20 mouse cellular contexts compared by ENCODE assay signal in genomic region chr11:106507638-106508037, GRCm38 (mm10). TPM values are rescaled to one million over a fixed set of nuclear protein-coding genes. Genes with fewer than 3 reads are reported as not detected.
A peak's percentile ranks its signal among the peaks of the same experiment; 100 is the strongest.
DNase-seq lines count a peak whose midpoint lies in the region; ATAC-seq and TF ChIP-seq lines count a peak whose summit lies in the region.
"Had no signal": no experiment of that assay in that cellular context is flagged by ENCODE, and none has a peak within 500 bp of the region (broad histone marks: within the 10 kb centered on the region; RNA-seq: fewer than 3 reads in every experiment).

No protein-coding gene starts in this region.

- H3K9ac ChIP-seq in liver, embryonic 13.5 days = no peak overlapping the region
- no peak overlapping the region for H3K9ac ChIP-seq in hindbrain, postnatal 0 days (replicated peaks; ENCODE audit: low read length)
- H3K9ac ChIP-seq: embryonic facial prominence, embryonic 12.5 days; forebrain, embryonic 15.5 days had no signal

- peaks cover 14% of the 10 kb centered on the region for H3K9me3 ChIP-seq in liver, embryonic 13.5 days (replicated peaks)
- H3K9me3 ChIP-seq in limb, embryonic 10.5 days (replicated peaks) = no peaks in the 10 kb centered on the region
- H3K9me3 ChIP-seq in hindbrain, postnatal 0 days (ENCODE audit: low read length) = no peaks in the 10 kb centered on the region
- H3K9me3 ChIP-seq: embryonic facial prominence, embryonic 12.5 days; forebrain, embryonic 15.5 days; heart, embryonic 13.5 days; midbrain, embryonic 10.5 days had no signal

- TF ChIP-seq CTCF in hindbrain, postnatal 0 days (IDR thresholded peaks at IDR 0.05; ENCODE audit: low read depth) = no peak

- 79% methylated on average over 7 of the region's 7 CpGs for WGBS in liver, embryonic 13.5 days (ENCODE audit: insufficient replicate concordance)
- 90% methylated on average over 7 of the region's 7 CpGs for WGBS in limb, embryonic 10.5 days
- WGBS in hindbrain, postnatal 0 days = 90% methylated on average over 7 of the region's 7 CpGs

- peaks cover 66% of the 10 kb centered on the region for H3K36me3 ChIP-seq in liver, embryonic 13.5 days
- H3K36me3 ChIP-seq in limb, embryonic 10.5 days = peaks cover 36% of the 10 kb centered on the region
- peaks cover 21% of the 10 kb centered on the region for H3K36me3 ChIP-seq in hindbrain, postnatal 0 days (ENCODE audit: insufficient read depth, low read length)

- H3K4me3 ChIP-seq in liver, embryonic 13.5 days (replicated peaks) = no peak overlapping the region
- H3K4me3 ChIP-seq in limb, embryonic 10.5 days = no peak overlapping the region
- no peak overlapping the region for H3K4me3 ChIP-seq in hindbrain, postnatal 0 days (ENCODE audit: low read length)
- H3K4me3 ChIP-seq: embryonic facial prominence, embryonic 12.5 days; forebrain, embryonic 15.5 days; heart, embryonic 13.5 days; midbrain, embryonic 10.5 days had no signal

- no peak overlapping the region for H3K4me2 ChIP-seq in liver, embryonic 13.5 days
- H3K4me2 ChIP-seq in hindbrain, postnatal 0 days (ENCODE audit: low read depth, low read length) = no peak overlapping the region
- H3K4me2 ChIP-seq: embryonic facial prominence, embryonic 12.5 days; forebrain, embryonic 15.5 days; heart, embryonic 13.5 days had no signal

- H3K27ac ChIP-seq in liver, embryonic 13.5 days = peak overlapping the region; percentile 73
- no peak overlapping the region for H3K27ac ChIP-seq in limb, embryonic 10.5 days
- no peak overlapping the region for H3K27ac ChIP-seq in hindbrain, postnatal 0 days
- H3K27ac ChIP-seq: embryonic facial prominence, embryonic 12.5 days; forebrain, embryonic 15.5 days; heart, embryonic 13.5 days; midbrain, embryonic 10.5 days had no signal

- DNase-seq in 3134 (ENCODE audit: extremely low read depth, insufficient read length, low spot score) = peak; percentile 28
- DNase-seq in liver, embryonic 13.5 days = no peak
- DNase-seq in limb, embryonic 10.5 days (ENCODE audit: low spot score) = no peak
- DNase-seq in frontal cortex, postnatal 10 days (ENCODE audit: low spot score in 2 of 2) = no peak
- DNase-seq in hindbrain, postnatal 0 days (ENCODE audit: low spot score) = no peak
- DNase-seq: adrenal gland, adult 8-10 months; cerebellum, adult 8-10 months; heart, adult 11 months; heart, postnatal 36 days; kidney, adult 18-20 months; kidney, postnatal 10 days; lung, adult 18-20 months; lung, postnatal 14 days had no signal

- peak; percentile 16; the same call in 1 of the 2 replicates for ATAC-seq in common myeloid progenitor, adult 5-6 weeks (replicated peaks; ENCODE audit: low read depth, poor library complexity, severe bottlenecking)
- no peak for ATAC-seq in liver, embryonic 13.5 days (ENCODE audit: low read depth)
- ATAC-seq in megakaryocyte progenitor cell, adult 5-6 weeks (replicated peaks; ENCODE audit: poor library complexity) = peak; percentile 34
- no peak for ATAC-seq in hindbrain, postnatal 0 days
- ATAC-seq: forebrain, embryonic 15.5 days; hindbrain, embryonic 16.5 days had no signal

- H3K27me3 ChIP-seq in liver, embryonic 13.5 days = no peaks in the 10 kb centered on the region
- H3K27me3 ChIP-seq in limb, embryonic 10.5 days (ENCODE audit: low read depth, poor library complexity, severe bottlenecking) = no peaks in the 10 kb centered on the region
- no peaks in the 10 kb centered on the region for H3K27me3 ChIP-seq in hindbrain, postnatal 0 days (ENCODE audit: insufficient read depth, low read length)
- H3K27me3 ChIP-seq: embryonic facial prominence, embryonic 12.5 days; forebrain, embryonic 15.5 days; heart, embryonic 13.5 days had no signal

- H3K4me1 ChIP-seq in liver, embryonic 13.5 days (replicated peaks) = peaks cover 13% of the 10 kb centered on the region
- 0 out of 2 replicates have a peak, but pooled peaks cover 2% of the 10 kb centered on the region for H3K4me1 ChIP-seq in limb, embryonic 10.5 days
- H3K4me1 ChIP-seq in hindbrain, postnatal 0 days (ENCODE audit: insufficient read depth, low read length) = no peaks in the 10 kb centered on the region
- H3K4me1 ChIP-seq: embryonic facial prominence, embryonic 12.5 days had no signal

RNA-seq across cellular contexts. Expression of gene Ern1, which starts 20.0 kb away (rescaled TPM):
- 21.1 and 32.6 TPM in 2 replicates for total RNA-seq in common myeloid progenitor, adult 5-6 weeks (2017)
- polyA plus RNA-seq in liver, embryonic 13.5 days (2015; fragmentation: Nextera tagmentation; extraction: Ambion mirVana) = 3.9 and 4.4 TPM in 2 replicates
- 54.0 and 58.6 TPM in 2 replicates for total RNA-seq in megakaryocyte progenitor cell, adult 5-6 weeks (2015)
- total RNA-seq in megakaryocyte progenitor cell, adult 5-6 weeks (2017) = 45.6 and 50.2 TPM in 2 replicates
- 7.4 and 8.2 TPM in 2 replicates for polyA plus RNA-seq in limb, embryonic 10.5 days (2016; fragmentation: Nextera tagmentation; extraction: Ambion mirVana)
- 8.0 and 11.6 TPM in 2 replicates for total RNA-seq in hindbrain, postnatal 0 days (2014; rRNA removed)
- 3.0 and 3.4 TPM in 2 replicates for polyA plus RNA-seq in hindbrain, postnatal 0 days (2015; fragmentation: Nextera tagmentation; extraction: Ambion mirVana)

Comparison
In these comparisons a context has a peak if more than half of its experiments do, and no peak if none do; other contexts are left out.
1. ATAC-seq: peak in common myeloid progenitor, adult 5-6 weeks (single experiment) and megakaryocyte progenitor cell, adult 5-6 weeks (single experiment); none in liver, embryonic 13.5 days (single experiment) and hindbrain, postnatal 0 days (single experiment).